Mouse (Mus musculus): ENCODE results near the gene Dus2. TPM values are rescaled to one million over a fixed set of nuclear protein-coding genes. Genes with fewer than 3 reads are reported as not detected.
A peak's percentile ranks its signal among the peaks of the same experiment; 100 is the strongest.

Dus2 gene
- polyA plus RNA-seq, 2 experiments, result 8.7 to 10.5 TPM

- Histone ChIP-seq H3K9me3 (ENCODE audit: control insufficient read depth, low read length) (no peaks in the 10 kb centered on the region), H3K27me3 (ENCODE audit: control insufficient read depth, insufficient read depth, low read length) (no peaks in the 10 kb centered on the region; the same call in 1 of the 2 replicates), H3K4me2 (ENCODE audit: low read depth) (no peak overlapping the region), H3K9ac (replicated peaks) (no peak overlapping the region), H3K4me1 (replicated peaks; ENCODE audit: control insufficient read depth in 2 of 2, insufficient read depth in 2 of 2, low read length in 1 of 2) (peaks cover 0 to 3% of the 10 kb centered on the region in 2 experiments; a peak in 1 of 4 replicates), H3K27ac (no peak overlapping the region), H3K36me3 (replicated peaks; ENCODE audit: control insufficient read depth, insufficient read depth, low read depth) (no peaks in the 10 kb centered on the region), H3K4me3 (ENCODE audit: insufficient read depth in 1 of 2, low read depth in 2 of 2, low read length in 2 of 2) (no peak overlapping the region)
- ATAC-seq (ENCODE audit: insufficient read depth), result peak; percentile 29; the same call in 1 of the 2 replicates
- WGBS (ENCODE audit: insufficient replicate concordance), result 58% methylated on average over 4 of the region's 4 CpGs
- TF ChIP-seq CTCF (IDR thresholded peaks at IDR 0.05; ENCODE audit: low read depth), result no peak
- no peak for TF ChIP-seq EP300 (IDR thresholded peaks at IDR 0.05; ENCODE audit: low read depth)
- no peak for DNase-seq (ENCODE audit: low read depth in 3 of 3, low spot score in 3 of 3)
Measured at GRCm38 (mm10) chr8:105993226-105993625, 2.1 kb downstream of the Dus2 start.

GRCm38 (mm10) chr8:105996359-105996758 is 5.2 kb downstream of the Dus2 start:
- peaks cover 0 to 7% of the 10 kb centered on the region in 2 experiments; a peak in 2 of 4 replicates for H3K4me1 ChIP-seq (replicated peaks; ENCODE audit: control insufficient read depth in 2 of 2, insufficient read depth in 2 of 2, low read length in 1 of 2)
- WGBS (ENCODE audit: insufficient replicate concordance), result 27% methylated on average over 7 of the region's 7 CpGs
- H3K36me3 ChIP-seq (replicated peaks; ENCODE audit: control insufficient read depth, insufficient read depth, low read depth), result no peaks in the 10 kb centered on the region
- H3K4me2 ChIP-seq (ENCODE audit: low read depth), result no peak overlapping the region
- DNase-seq (ENCODE audit: low read depth in 3 of 3, low spot score in 3 of 3) (no peak), ATAC-seq (ENCODE audit: insufficient read depth) (no peak)
- no peak overlapping the region for H3K9ac ChIP-seq (replicated peaks)
- no peaks in the 10 kb centered on the region; the same call in 1 of the 2 replicates for H3K27me3 ChIP-seq (ENCODE audit: control insufficient read depth, insufficient read depth, low read length)
- no peak overlapping the region for H3K27ac ChIP-seq
- H3K4me3 ChIP-seq (ENCODE audit: insufficient read depth in 1 of 2, low read depth in 2 of 2, low read length in 2 of 2), result no peak overlapping the region
- H3K9me3 ChIP-seq (ENCODE audit: control insufficient read depth, low read length), result no peaks in the 10 kb centered on the region
- TF ChIP-seq CTCF (IDR thresholded peaks at IDR 0.05; ENCODE audit: low read depth), result no peak
- no peak for TF ChIP-seq EP300 (IDR thresholded peaks at IDR 0.05; ENCODE audit: low read depth)

- no peak overlapping the region for H3K27ac ChIP-seq
- 69% methylated on average over 2 of the region's 2 CpGs for WGBS (ENCODE audit: insufficient replicate concordance)
- no peak for DNase-seq (ENCODE audit: low read depth in 3 of 3, low spot score in 3 of 3)
Measured at GRCm38 (mm10) chr8:105998971-105999370, 7.8 kb downstream of the Dus2 start.

GRCm38 (mm10) chr8:106001908-106002307 is 10.8 kb downstream of the Dus2 start:
- H3K27me3 ChIP-seq (ENCODE audit: control insufficient read depth, insufficient read depth, low read length), result no peaks in the 10 kb centered on the region; the same call in 1 of the 2 replicates
- DNase-seq (ENCODE audit: low read depth in 3 of 3, low spot score in 3 of 3) (no peak), ATAC-seq (ENCODE audit: insufficient read depth) (no peak)
- H3K9me3 ChIP-seq (ENCODE audit: control insufficient read depth, low read length), result no peaks in the 10 kb centered on the region
- peaks cover 0 to 5% of the 10 kb centered on the region in 2 experiments; a peak in 2 of 4 replicates for H3K4me1 ChIP-seq (replicated peaks; ENCODE audit: control insufficient read depth in 2 of 2, insufficient read depth in 2 of 2, low read length in 1 of 2)
- 67% methylated on average over 4 of the region's 4 CpGs for WGBS (ENCODE audit: insufficient replicate concordance)
- H3K4me3 ChIP-seq (ENCODE audit: insufficient read depth in 1 of 2, low read depth in 2 of 2, low read length in 2 of 2), result no peak overlapping the region
- no peak overlapping the region for H3K27ac ChIP-seq
- H3K4me2 ChIP-seq (ENCODE audit: low read depth), result no peak overlapping the region
- H3K9ac ChIP-seq (replicated peaks), result no peak overlapping the region
- H3K36me3 ChIP-seq (replicated peaks; ENCODE audit: control insufficient read depth, insufficient read depth, low read depth), result no peaks in the 10 kb centered on the region
- TF ChIP-seq EP300 (IDR thresholded peaks at IDR 0.05; ENCODE audit: low read depth) (no peak), CTCF (IDR thresholded peaks at IDR 0.05; ENCODE audit: low read depth) (no peak)

More at GRCm38 (mm10) chr8:105998971-105999370, 7.8 kb downstream of the Dus2 start:
- H3K36me3 ChIP-seq (replicated peaks; ENCODE audit: control insufficient read depth, insufficient read depth, low read depth), result no peaks in the 10 kb centered on the region
- no peaks in the 10 kb centered on the region for H3K9me3 ChIP-seq (ENCODE audit: control insufficient read depth, low read length)
- ATAC-seq (ENCODE audit: insufficient read depth), result peak; percentile 45; the same call in 1 of the 2 replicates
- H3K4me2 ChIP-seq (ENCODE audit: low read depth), result no peak overlapping the region
- no peak for TF ChIP-seq CTCF (IDR thresholded peaks at IDR 0.05; ENCODE audit: low read depth)
- no peak for TF ChIP-seq EP300 (IDR thresholded peaks at IDR 0.05; ENCODE audit: low read depth)
- no peak overlapping the region for H3K4me3 ChIP-seq (ENCODE audit: insufficient read depth in 1 of 2, low read depth in 2 of 2, low read length in 2 of 2)
- no peak overlapping the region for H3K9ac ChIP-seq (replicated peaks)
- no peaks in the 10 kb centered on the region; the same call in 1 of the 2 replicates for H3K27me3 ChIP-seq (ENCODE audit: control insufficient read depth, insufficient read depth, low read length)
- H3K4me1 ChIP-seq (replicated peaks; ENCODE audit: control insufficient read depth in 2 of 2, insufficient read depth in 2 of 2, low read length in 1 of 2), result peaks cover 0 to 5% of the 10 kb centered on the region in 2 experiments; a peak in 2 of 4 replicates

- no peak overlapping the region for H3K27ac ChIP-seq
- H3K4me1 ChIP-seq (replicated peaks; ENCODE audit: control insufficient read depth in 2 of 2, insufficient read depth in 2 of 2, low read length in 1 of 2), result peaks cover 0 to 1% of the 10 kb centered on the region in 2 experiments; a peak in 1 of 4 replicates
- TF ChIP-seq EP300 (IDR thresholded peaks at IDR 0.05; ENCODE audit: low read depth), result no peak
- TF ChIP-seq CTCF (IDR thresholded peaks at IDR 0.05; ENCODE audit: low read depth), result no peak
- H3K9ac ChIP-seq (replicated peaks), result no peak overlapping the region
- H3K4me2 ChIP-seq (ENCODE audit: low read depth), result no peak overlapping the region
- no peaks in the 10 kb centered on the region; the same call in 1 of the 2 replicates for H3K27me3 ChIP-seq (ENCODE audit: control insufficient read depth, insufficient read depth, low read length)
- H3K9me3 ChIP-seq (ENCODE audit: control insufficient read depth, low read length), result no peaks in the 10 kb centered on the region
- H3K36me3 ChIP-seq (replicated peaks; ENCODE audit: control insufficient read depth, insufficient read depth, low read depth), result no peaks in the 10 kb centered on the region
- H3K4me3 ChIP-seq (ENCODE audit: insufficient read depth in 1 of 2, low read depth in 2 of 2, low read length in 2 of 2), result no peak overlapping the region
- no peak for DNase-seq (ENCODE audit: low read depth in 3 of 3, low spot score in 3 of 3)
- no peak for ATAC-seq (ENCODE audit: insufficient read depth)
- 40% methylated on average over 8 of the region's 8 CpGs for WGBS (ENCODE audit: insufficient replicate concordance)
Measured at GRCm38 (mm10) chr8:106004538-106005207, 13.5 kb downstream of the Dus2 start.

Measured in liver, embryonic 14.5 days (tissue).